Mouse (Mus musculus): ENCODE data around the gene Ccdc110.

The Ccdc110 gene

GRCm38 (mm10) chr8:45986665-45987064 lies 52.2 kb downstream of the Ccdc110 start:
- DNase-seq: no peak

- DNase-seq: no peak
Observed at GRCm38 (mm10) chr8:45988189-45988588, 53.8 kb downstream of the Ccdc110 start.

- no peak for DNase-seq
Observed at GRCm38 (mm10) chr8:45990631-45991310, 56.4 kb downstream of the Ccdc110 start.
